Mouse (Mus musculus) erythroblast, embryonic 14.5 days (primary cell): Measurements from ENCODE around the gene Tlr4.

Experiments used
- GATA1 ChIP-seq: IDR thresholded peaks from 2 replicates; pipeline ENCODE4 v1.6.1; 2012; ENCODE audit warnings: low read length, inconsistent platforms, mixed read lengths
- TAL1 ChIP-seq: IDR thresholded peaks from 3 replicates; pipeline ENCODE4 v1.6.1; 2012; ENCODE audit warnings: low read length, inconsistent platforms, mixed read lengths

GRCm38 (mm10) chr4:66873342-66873741, 46.0 kb downstream of the Tlr4 start:
- TF ChIP-seq GATA1, result no peak
- TF ChIP-seq TAL1, result no peak
